Mouse (Mus musculus): ENCODE data around the gene Tldc2.

Tldc2 gene

DNA sequence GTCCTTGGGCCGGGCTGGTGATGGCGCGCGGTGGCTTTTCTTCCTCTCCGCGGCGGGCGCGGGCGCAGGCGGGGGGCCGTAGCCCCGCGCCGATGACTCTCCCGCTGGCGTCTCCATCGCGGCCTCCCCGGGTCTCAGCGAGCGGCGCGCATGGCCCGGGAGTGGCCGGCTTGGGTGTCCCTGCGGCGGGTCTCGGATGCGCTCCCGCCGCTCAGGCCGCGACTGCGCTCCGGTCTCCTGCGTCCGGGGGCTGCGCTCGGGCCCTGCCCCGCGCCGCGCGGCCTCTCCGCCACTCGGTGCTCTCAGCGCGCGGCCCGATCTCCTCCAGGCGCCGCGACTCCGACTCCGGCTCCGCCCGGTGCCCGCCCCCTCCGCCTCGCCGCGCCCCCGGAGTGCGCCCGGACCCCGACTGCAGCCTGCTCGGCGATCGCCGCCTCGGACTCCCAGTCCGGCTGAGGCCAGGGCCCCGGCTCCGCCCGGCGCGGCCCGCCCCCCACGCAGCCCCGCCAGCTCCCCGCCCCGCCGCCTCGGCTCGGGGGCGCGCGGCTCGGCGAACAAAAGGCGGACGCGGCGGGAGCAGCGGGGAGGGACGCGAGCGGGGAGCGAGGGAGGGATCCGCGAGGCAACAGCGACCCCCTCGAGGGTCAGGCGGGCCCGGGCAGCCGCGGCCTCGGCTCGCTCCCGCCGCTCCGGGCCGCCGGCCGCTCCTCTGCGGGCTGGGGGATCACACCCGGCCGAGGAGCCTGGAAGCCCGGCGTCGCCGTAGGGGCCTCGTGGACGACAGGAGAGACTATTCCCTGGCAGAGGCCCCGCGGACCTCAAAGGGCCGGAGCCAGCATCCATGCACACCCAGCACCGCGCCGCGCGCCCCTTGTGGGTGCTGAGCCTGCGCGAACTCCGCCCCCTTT lies 7.8 kb upstream of the Tldc2 start, which contains the start of gene Soga1:
TSS of gene Soga1 (minus strand) at position 462 of the 908 bp plus-strand sequence.
- DNase-seq, result peak; percentile 74 to 91

DNA sequence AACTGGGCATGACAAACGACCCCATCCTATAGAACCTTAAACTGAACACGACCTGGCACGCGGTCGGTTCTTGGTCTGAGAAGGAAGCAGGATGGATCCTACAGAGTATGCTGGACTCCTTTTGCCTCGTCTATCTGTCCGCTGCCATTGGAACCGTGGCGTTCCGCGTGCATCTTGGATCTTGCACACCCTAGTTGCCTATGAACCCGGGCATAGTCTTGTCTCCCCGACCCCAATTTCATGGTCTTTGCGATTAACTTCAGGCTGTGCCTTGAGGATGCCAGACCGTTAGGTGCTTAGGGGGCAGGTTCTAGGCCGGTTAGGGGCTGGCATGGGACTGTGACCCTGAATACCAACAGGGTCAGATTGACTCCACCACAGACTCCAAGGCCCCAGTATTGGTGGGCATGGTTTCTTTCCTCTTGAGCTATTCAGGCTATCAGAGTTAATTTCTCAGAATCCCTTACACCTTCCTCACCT lies 7.1 kb upstream of the Tldc2 start:
- no peak for DNase-seq

GRCm38 (mm10) chr2:157081331-157081730 lies 5.5 kb upstream of the Tldc2 start:
- DNase-seq, result peak in 1 of 2 experiments; percentile 13

GRCm38 (mm10) chr2:157081960-157082359 lies 4.9 kb upstream of the Tldc2 start:
- no peak for DNase-seq

- peak in 1 of 2 experiments; percentile 62 for DNase-seq
Observed at GRCm38 (mm10) chr2:157084831-157085585, 1.8 kb upstream of the Tldc2 start.

DNA sequence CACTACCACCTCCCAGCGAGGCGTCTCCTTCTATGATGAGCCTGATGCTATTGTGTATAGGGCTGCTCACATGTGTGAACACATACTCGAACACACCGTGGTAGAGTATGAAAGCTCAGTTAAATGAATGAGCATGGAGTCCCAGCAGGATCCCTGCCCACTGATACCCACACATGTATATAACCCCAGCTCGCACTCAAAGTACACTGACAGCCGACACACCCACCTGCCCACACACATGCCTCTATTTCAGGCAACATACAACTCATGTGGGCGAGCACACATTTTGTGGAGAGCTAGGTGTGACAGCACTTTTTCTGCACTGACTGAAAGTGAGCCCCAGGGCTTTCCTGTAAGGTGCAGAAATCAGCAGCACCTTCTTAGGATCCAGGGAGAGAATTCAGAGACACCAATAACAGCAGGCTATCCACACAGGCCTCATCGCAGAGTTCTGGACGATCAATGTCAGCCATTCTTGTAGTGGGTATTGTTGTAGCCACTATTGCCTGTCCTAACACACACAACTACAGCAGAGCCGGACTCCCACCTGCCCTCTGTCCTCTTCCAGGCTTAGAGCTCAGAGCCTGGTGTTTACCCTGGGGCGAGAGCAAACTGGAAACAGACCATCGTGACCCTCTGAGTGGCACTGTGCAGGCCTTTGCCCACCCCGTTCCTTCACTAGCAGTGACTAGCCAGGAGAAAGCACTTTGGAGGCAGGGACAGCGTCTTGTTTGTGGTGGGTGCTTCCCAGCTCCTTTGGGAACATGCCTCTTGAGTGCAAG lies 872 bp downstream of the Tldc2 start:
- DNase-seq, result no peak

- peak; percentile 49 to 67 for DNase-seq
Observed at GRCm38 (mm10) chr2:157092024-157092423, 5.2 kb downstream of the Tldc2 start.

DNA sequence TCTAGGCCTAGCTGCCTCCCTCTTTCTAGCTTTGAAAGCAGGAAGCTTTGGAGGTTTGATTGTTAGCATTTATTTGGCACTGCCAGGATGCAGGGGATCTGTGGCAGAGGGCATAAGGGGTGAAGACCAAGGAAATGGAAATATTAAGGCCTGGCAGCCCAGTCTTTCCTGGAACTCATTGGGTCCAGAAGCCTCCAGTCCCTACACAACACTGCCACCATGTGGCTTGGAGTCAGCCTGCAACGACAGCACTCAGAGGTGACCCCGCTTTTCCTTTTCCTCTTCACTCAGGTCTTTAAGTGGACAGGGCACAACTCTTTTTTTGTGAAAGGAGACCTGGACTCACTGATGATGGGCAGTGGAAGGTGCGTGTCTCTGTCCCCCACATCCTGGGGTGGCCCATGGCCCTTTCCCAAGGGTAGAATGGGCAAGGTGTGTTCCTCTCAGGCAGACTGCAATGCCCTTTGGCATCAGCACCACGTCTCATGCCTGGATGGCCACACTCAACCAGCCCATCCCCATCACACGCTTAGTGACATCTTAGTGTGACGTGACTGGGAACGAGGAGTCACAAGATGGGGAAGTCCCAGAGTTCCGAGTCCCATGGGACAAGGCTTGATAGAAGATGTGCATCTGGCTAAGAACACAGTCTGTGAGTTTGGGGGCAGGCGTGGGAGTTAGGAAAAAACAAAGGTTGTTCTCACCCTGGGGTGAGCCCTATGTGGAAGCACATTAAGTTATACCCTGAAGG lies 8.3 kb downstream of the Tldc2 start:
- peak; percentile 79 to 84 for DNase-seq

DNA sequence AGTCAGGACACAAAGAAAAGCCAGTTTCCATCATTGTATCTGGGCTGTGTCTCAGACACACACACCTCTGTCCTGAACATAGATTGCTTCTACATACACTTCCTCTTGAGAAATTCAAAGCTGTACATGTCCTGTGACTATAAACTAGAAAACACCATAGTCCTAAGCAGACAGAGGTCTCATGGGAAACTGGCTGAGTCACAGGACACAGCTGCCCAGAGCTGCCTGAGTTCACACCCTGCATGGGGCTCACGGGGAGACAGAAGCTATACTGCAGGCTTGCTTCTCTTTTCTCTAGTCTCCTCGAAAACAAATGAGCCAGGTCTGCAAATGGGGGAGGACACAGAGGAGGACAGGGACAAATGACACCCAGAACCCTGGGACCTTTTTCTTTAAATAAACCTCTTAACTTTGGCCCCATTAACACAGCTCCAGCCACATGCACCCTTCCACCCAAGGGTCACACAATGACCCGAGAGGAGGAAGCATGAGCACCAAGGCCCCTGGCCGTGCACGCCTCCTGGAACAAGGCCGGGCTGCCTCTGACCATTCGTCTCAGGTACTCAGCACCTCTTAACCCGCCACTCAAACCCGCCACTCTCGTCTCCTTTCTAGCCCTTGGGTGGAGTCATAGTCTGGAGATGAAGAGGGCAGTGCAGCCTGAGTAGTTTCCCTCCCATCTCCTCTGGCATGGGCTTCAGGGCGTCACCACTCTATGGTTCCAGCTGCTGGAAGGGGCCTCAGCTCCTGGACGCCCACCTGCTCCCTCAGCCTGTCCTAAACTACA lies 12.9 kb downstream of the Tldc2 start:
- peak; percentile 27 to 73 for DNase-seq

- peak in 1 of 2 experiments; percentile 43 for DNase-seq
Observed at GRCm38 (mm10) chr2:157100319-157100605, 13.4 kb downstream of the Tldc2 start.

DNA sequence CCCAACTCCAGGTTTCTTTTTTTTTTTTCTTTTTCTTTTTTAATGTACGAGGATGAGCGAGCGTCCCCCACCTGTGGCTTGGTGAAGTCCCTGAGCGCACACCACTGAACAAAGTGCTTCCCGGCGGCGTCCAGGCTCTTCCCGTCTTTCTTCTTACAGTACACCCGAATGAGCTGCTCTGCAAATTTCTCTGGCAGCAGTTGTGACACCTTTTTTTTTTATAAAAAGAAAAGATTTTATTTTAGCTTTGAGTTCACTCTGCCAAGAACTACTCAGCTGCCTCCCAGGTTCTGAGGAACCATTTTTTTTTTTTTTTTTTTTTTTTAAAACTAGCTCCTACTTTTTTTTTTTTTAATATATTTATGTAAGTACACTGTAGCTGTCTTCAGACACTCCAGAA lies 14.8 kb downstream of the Tldc2 start:
- DNase-seq, result no peak

DNA sequence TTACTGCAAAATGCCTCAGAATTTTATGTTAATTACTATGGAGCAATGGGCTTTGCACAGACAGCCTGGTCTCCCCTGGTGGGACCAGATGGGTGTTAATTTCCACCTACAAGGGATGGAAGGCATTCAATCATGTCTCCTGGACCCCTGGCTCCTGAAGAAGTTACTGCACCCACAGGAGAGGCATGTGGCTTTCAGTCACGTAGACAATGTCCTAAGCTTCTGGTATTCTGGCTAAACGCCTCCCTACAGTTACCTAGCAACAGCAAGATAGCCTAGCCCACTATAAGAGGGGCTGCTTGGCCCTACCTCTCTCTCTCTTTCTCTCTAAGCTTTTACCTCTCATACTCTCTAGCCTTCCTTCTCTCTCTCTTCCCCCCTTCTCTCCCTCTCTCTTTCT lies 15.4 kb downstream of the Tldc2 start:
- no peak for DNase-seq

DNA sequence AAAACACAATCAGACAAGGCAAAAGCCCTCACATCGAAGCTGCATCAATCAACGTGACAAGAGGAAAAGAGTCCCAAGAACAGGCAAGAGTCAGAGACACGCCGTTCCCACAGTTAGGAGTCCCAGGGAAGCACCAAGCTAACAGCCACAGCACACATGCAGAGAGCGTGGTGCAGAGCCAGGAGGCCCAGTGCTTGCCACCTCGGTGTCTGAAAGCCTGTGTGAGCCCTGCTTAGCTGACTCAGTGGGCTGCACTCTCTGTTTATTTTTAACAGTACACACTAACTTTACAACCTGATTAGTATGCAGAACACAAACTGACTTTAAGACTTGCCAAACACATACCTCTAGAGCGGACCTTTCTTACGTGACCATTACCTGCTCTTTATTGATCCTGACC lies 17.6 kb downstream of the Tldc2 start:
- peak in 1 of 2 experiments; percentile 54 for DNase-seq

DNA sequence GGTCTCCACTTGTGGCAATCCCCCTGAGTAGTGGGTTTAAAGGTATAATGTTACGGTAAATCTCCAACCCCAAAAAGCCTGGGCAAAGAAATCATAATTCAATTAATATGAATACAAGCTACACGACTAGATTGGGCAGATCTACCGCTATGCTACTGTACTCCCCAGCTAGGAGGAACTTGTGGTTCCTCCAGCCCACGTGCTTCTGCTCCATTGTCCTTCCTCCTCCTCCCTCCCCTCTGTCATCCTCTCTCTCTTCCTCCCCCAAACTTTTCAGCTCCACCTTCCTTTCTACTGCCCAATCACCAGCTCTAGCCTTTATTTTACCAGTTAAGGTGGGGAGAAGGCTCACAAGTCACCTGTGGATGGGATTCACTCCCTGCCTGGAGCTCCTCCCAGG lies 21.4 kb downstream of the Tldc2 start:
- no peak for DNase-seq

DNA sequence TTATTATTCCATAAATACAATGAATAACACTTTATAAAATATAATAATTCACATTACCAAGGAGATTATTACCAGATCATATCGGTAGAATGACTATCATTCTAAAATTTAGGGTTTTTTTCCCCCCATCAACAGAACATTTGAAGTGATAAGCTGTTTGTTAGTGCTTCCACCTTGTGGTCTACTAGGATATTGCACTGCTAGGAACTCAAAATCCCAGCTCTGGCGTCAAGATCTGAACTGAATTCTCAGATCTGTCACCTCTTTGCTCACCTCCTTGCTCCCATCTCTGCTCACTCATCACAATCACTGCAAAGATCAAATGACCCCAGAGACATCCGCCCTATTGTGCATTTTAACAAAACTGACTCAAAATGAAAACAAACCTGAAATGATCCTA lies 30.1 kb downstream of the Tldc2 start:
- DNase-seq, result peak in 1 of 2 experiments; percentile 20

DNA sequence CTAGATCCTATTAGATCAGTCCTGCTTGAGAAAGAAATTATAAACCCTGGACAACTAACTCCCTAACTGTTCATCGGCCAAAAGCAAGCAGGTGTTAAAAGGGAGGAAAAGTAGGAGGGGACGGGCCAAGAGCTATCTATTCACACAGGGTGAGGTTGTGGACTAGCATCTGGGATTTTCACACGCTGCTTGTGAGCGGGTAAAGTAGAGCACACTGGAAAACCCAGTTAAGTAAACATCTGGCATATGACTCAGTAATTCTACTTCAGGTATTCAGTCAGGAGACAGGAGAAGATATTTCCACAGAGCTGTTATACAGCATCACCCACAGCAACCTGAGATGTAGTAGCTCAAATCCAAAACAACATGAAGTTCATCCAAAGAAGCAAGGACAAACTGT lies 31.7 kb downstream of the Tldc2 start:
- no peak for DNase-seq

- no peak for DNase-seq
Observed at GRCm38 (mm10) chr2:157119075-157119474, 32.2 kb downstream of the Tldc2 start.

- no peak for DNase-seq
Observed at GRCm38 (mm10) chr2:157121766-157122165, 34.9 kb downstream of the Tldc2 start.

DNA sequence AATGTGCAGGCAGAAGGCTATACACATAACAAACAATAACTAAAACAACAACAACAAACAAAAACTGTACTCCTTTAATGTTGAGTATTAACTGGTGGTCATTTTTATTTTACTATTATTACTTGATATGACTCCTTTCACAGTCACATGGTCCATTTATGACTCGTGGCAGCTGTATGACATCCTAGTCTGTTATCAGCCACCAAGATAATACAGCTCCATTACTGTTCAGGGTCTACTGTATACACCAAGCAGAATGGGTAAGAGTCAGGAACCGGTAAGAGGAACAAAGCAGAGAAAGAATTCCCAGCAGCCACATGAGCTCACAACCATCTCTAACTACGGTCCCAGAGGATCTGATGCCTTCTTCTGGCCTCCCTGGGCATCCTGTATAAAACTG lies 38.4 kb downstream of the Tldc2 start:
- no peak for DNase-seq

DNA sequence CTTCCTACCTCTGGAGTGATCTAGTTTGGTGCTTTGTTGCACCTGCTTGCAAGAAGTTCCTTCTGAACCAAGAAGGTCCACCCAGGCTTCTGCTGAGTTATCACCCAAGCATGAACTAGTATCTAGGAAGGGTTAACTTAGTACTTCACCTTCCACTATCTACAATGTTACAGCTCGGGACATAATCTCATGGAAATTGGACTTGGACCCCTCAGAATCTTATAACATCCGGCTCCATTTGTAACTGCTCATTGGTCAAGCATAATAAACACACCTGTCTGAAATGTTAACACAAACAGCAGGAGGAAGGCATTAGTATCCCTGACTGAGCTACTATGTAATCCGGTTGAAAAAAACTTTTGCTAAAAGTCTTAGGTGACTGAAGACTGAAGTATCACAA lies 40.5 kb downstream of the Tldc2 start:
- DNase-seq, result no peak

DNA sequence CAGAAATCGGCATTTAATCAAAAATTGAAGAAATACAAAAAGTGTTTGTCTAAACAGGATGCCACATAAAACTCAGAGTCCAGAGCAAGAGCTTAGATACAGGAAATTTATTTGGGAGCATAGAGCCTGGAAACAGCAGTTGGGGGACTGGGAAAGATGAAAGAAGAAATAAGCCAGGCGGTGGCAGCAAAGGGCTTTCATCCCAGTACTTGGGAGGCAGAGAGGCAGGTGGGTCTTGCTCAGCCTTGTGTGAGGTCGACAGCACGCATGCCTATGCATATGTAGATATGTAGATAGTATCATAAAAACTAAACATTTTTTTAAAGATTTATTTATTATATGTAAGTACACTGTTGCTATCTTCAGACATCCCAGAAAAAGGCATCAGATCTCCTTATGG lies 41.2 kb downstream of the Tldc2 start:
- no peak for DNase-seq
